Mouse (Mus musculus): ENCODE measurements around the gene Caprin1. TPM values are rescaled to one million over a fixed set of nuclear protein-coding genes. Genes with fewer than 3 reads are reported as not detected.

Caprin1 gene
- polyA plus RNA-seq (2012; rRNA removed): 300 and 301 TPM in 2 replicates

GRCm38 (mm10) chr2:103797491-103798009 lies at the start of gene Caprin1:
Caprin1 (minus strand) TSS chr2:103797649.

GRCm38 (mm10) chr2:103760906-103761716 lies 36.3 kb downstream of the Caprin1 start, which contains the start of gene Nat10:
Nat10 (minus strand) TSS chr2:103761270.

Other genes with a start within 250 kb of the Caprin1 start
- 9.2 and 10.1 TPM in 2 replicates for gene Abtb2, start 231.3 kb downstream of the Caprin1 start, polyA plus RNA-seq (2012; rRNA removed)
- 49.2 and 60.5 TPM in 2 replicates for gene Nat10, start 36.4 kb downstream of the Caprin1 start, polyA plus RNA-seq (2012; rRNA removed)
- 28.2 and 29.6 TPM in 2 replicates for gene Lmo2, start 160.3 kb upstream of the Caprin1 start, polyA plus RNA-seq (2012; rRNA removed)
- 45.6 and 48.8 TPM in 2 replicates for gene Fbxo3, start 230.1 kb upstream of the Caprin1 start, polyA plus RNA-seq (2012; rRNA removed)
- gene 4931422A03Rik, start 230.7 kb upstream of the Caprin1 start, polyA plus RNA-seq (2012; rRNA removed): 0.08 TPM in 1 of 2 replicates, not detected in the other